Mouse (Mus musculus) liver, embryonic 12.5 days (tissue): ENCODE measurements around the gene Hist1h1d. TPM values are rescaled to one million over a fixed set of nuclear protein-coding genes. Genes with fewer than 3 reads are reported as not detected.
"Not testable (repeated sequence)": the region's sequence is repeated elsewhere in the genome, so short reads cannot be mapped to it uniquely, and the experiment has no call there.

ENCODE experiments used
- ATAC-seq: fragments of 200-750 bp; cut with Nextera tagmentation; 2 replicates; pipeline ENCODE4 v1.8.0; 2017; ENCODE audit warnings: moderate number of reproducible peaks, mild to moderate bottlenecking, moderate library complexity
- H3K27ac ChIP-seq: fragments of 300-500 bp; sonication (generic); 2 replicates; pipeline ENCODE4 v1.5.1; 2016; ENCODE audit warnings: mild to moderate bottlenecking
- H3K27me3 ChIP-seq: fragments of 300-500 bp; sonication (generic); replicated peaks from 2 replicates; pipeline ENCODE4 v1.6.1; 2016; ENCODE audit warnings: mild to moderate bottlenecking, moderate library complexity
- H3K36me3 ChIP-seq: fragments of 300-500 bp; sonication (generic); 2 replicates; pipeline ENCODE4 v1.6.1; 2016; ENCODE audit warnings: mild to moderate bottlenecking, moderate library complexity
- H3K4me1 ChIP-seq: fragments of 300-500 bp; sonication (generic); 2 replicates; pipeline ENCODE4 v1.6.1; 2016
- H3K4me2 ChIP-seq: fragments of 300-500 bp; sonication (generic); 2 replicates; pipeline ENCODE4 v1.6.1; 2016; ENCODE audit warnings: mild to moderate bottlenecking, moderate library complexity
- H3K4me3 ChIP-seq: fragments of 300-500 bp; sonication (generic); 2 replicates; pipeline ENCODE4 v1.5.1; 2016; ENCODE audit warnings: mild to moderate bottlenecking, moderate library complexity
- H3K9ac ChIP-seq: fragments of 300-500 bp; sonication (generic); 2 replicates; pipeline ENCODE4 v1.6.1; 2016; ENCODE audit warnings: mild to moderate bottlenecking, moderate library complexity
- H3K9me3 ChIP-seq: fragments of 300-500 bp; sonication (generic); replicated peaks from 2 replicates; pipeline ENCODE4 v1.6.1; 2016; ENCODE audit warnings: mild to moderate bottlenecking, moderate library complexity
- WGBS: fragments of 180-500 bp; shearing (Covaris S2); methylation state at CpG from one replicate; pipeline ENCODE4 v1.1.7; 2016; ENCODE audit not compliant: insufficient replicate concordance; 5-methylcytosine and 5-hydroxymethylcytosine counted together
- polyA plus RNA-seq: library from polyadenylated mRNA; unstranded; fragments of >200 nt; fragmentation: Nextera tagmentation; extraction: Ambion mirVana; gene quantifications from 2 replicates; pipeline ENCODE4 v1.2.1, GENCODE M21; 2016

Gene Hist1h1d
- polyA plus RNA-seq, 1 experiment from 2014 or later, result 0.93 TPM

GRCm38 (mm10) chr13:23530181-23530900 is 22.7 kb upstream of the Hist1h1d start:
- Histone ChIP-seq H3K4me3 (peak overlapping the region; percentile 65), H3K27ac (peak overlapping the region; percentile 100), H3K9me3 (no peaks in the 10 kb centered on the region), H3K4me1 (peaks cover 43% of the 10 kb centered on the region), H3K36me3 (no peaks in the 10 kb centered on the region), H3K4me2 (peak overlapping the region; percentile 76), H3K9ac (peak overlapping the region; percentile 86), H3K27me3 (no peaks in the 10 kb centered on the region)
- under 1% methylated on average over 20 of the region's 20 CpGs for WGBS
- ATAC-seq, result no peak

- Histone ChIP-seq H3K4me3 (peak within 1 kb of the TSS; percentile 65), H3K4me2 (peak within 1 kb of the TSS; percentile 76), H3K27me3 (no peaks in the 10 kb centered on the region), H3K9me3 (no peaks in the 10 kb centered on the region), H3K36me3 (no peaks in the 10 kb centered on the region), H3K4me1 (peaks cover 36% of the 10 kb centered on the region), H3K27ac (peak within 1 kb of the TSS; percentile 100), H3K9ac (peak within 1 kb of the TSS; percentile 86)
- WGBS, result under 1% methylated on average over 63 of the region's 70 CpGs
- ATAC-seq, result peak; percentile 69
Observed at GRCm38 (mm10) chr13:23530901-23531875, 21.9 kb upstream of the Hist1h1d start, which contains the start of gene Hist1h4h. TSS of gene Hist1h4h (plus strand) at chr13:23531050.

GRCm38 (mm10) chr13:23532262-23533075 is 20.6 kb upstream of the Hist1h1d start:
- Histone ChIP-seq H3K36me3 (no peaks in the 10 kb centered on the region), H3K9me3 (no peaks in the 10 kb centered on the region), H3K4me2 (peak overlapping the region; percentile 76), H3K27me3 (no peaks in the 10 kb centered on the region), H3K4me1 (peaks cover 39% of the 10 kb centered on the region), H3K4me3 (peak overlapping the region; percentile 65), H3K9ac (peak overlapping the region; percentile 86), H3K27ac (peak overlapping the region; percentile 100)
- 14% methylated on average over 9 of the region's 9 CpGs for WGBS
- ATAC-seq, result no peak

- ATAC-seq, result peak; percentile 58
- WGBS, result under 1% methylated on average over 29 of the region's 53 CpGs
- not testable (repeated sequence) for H3K9me3 ChIP-seq
Observed at GRCm38 (mm10) chr13:23533560-23534367, 19.3 kb upstream of the Hist1h1d start, which contains the start of gene Hist1h2af. TSS of gene Hist1h2af (plus strand) at chr13:23533906.

GRCm38 (mm10) chr13:23534368-23535131 is 18.5 kb upstream of the Hist1h1d start:
- Histone ChIP-seq H3K27me3 (no peaks in the 10 kb centered on the region), H3K36me3 (no peaks in the 10 kb centered on the region), H3K4me3 (peak overlapping the region; percentile 65), H3K4me2 (peak overlapping the region; percentile 76), H3K27ac (peak overlapping the region; percentile 100), H3K4me1 (peaks cover 45% of the 10 kb centered on the region), H3K9me3 (no peaks in the 10 kb centered on the region), H3K9ac (peak overlapping the region; percentile 86)
- WGBS, result under 1% methylated on average over 15 of the region's 15 CpGs
- peak; percentile 33 for ATAC-seq

More at GRCm38 (mm10) chr13:23533560-23534367, 19.3 kb upstream of the Hist1h1d start, which contains the start of gene Hist1h2af:
- H3K4me2 ChIP-seq, result peak within 1 kb of the TSS; percentile 76
- H3K36me3 ChIP-seq, H3K27me3 ChIP-seq: not testable (repeated sequence)
- peaks cover 50% of the 10 kb centered on the region for H3K4me1 ChIP-seq
- H3K27ac ChIP-seq, result peak within 1 kb of the TSS; percentile 100
- H3K4me3 ChIP-seq, result peak within 1 kb of the TSS; percentile 65
- peak within 1 kb of the TSS; percentile 86 for H3K9ac ChIP-seq

- not testable (repeated sequence) for H3K27me3 ChIP-seq, H3K36me3 ChIP-seq, H3K9me3 ChIP-seq
- H3K9ac ChIP-seq, result peak within 1 kb of the TSS; percentile 86
- H3K4me3 ChIP-seq, result peak within 1 kb of the TSS; percentile 65
- peak within 1 kb of the TSS; percentile 100 for H3K27ac ChIP-seq
- ATAC-seq, result peak; percentile 86
- WGBS, result under 1% methylated on average over 53 of the region's 62 CpGs
- H3K4me2 ChIP-seq, result peak within 1 kb of the TSS; percentile 76
- H3K4me1 ChIP-seq, result peaks cover 44% of the 10 kb centered on the region
Observed at GRCm38 (mm10) chr13:23535137-23536075, 17.7 kb upstream of the Hist1h1d start, which contains the start of gene Hist1h3g. TSS of gene Hist1h3g (plus strand) at chr13:23535422.

- peak overlapping the region; percentile 86 for H3K9ac ChIP-seq
- no peaks in the 10 kb centered on the region for H3K9me3 ChIP-seq
- H3K27ac ChIP-seq, result peak overlapping the region; percentile 100
- H3K4me3 ChIP-seq, result peak overlapping the region; percentile 65
- peaks cover 49% of the 10 kb centered on the region for H3K4me1 ChIP-seq
- H3K4me2 ChIP-seq, result peak overlapping the region; percentile 76
- ATAC-seq, result no peak
- 14% methylated on average over 7 of the region's 7 CpGs for WGBS
- no peaks in the 10 kb centered on the region for H3K27me3 ChIP-seq
- no peaks in the 10 kb centered on the region for H3K36me3 ChIP-seq
Observed at GRCm38 (mm10) chr13:23536076-23536822, 16.8 kb upstream of the Hist1h1d start.

GRCm38 (mm10) chr13:23537006-23537710 is 15.9 kb upstream of the Hist1h1d start:
- ATAC-seq, result no peak
- peak overlapping the region; percentile 86 for H3K9ac ChIP-seq
- no peaks in the 10 kb centered on the region for H3K36me3 ChIP-seq
- H3K9me3 ChIP-seq, result no peaks in the 10 kb centered on the region
- 73% methylated on average over 3 of the region's 3 CpGs for WGBS
- peak overlapping the region; percentile 65 for H3K4me3 ChIP-seq
- no peaks in the 10 kb centered on the region for H3K27me3 ChIP-seq
- H3K4me2 ChIP-seq, result peak overlapping the region; percentile 76
- H3K4me1 ChIP-seq, result peaks cover 48% of the 10 kb centered on the region
- peak overlapping the region; percentile 100 for H3K27ac ChIP-seq
